Mouse (Mus musculus) kidney, postnatal 36 days (tissue): ENCODE results near the gene Olfr193.
"Not testable (repeated sequence)": the region's sequence is repeated elsewhere in the genome, so short reads cannot be mapped to it uniquely, and the experiment has no call there.

ENCODE experiments used
- DNase-seq, 2 experiments: peaks; one replicate each; pipeline ENCODE4 v3.0.0; 2021 to 2022; ENCODE audit warnings: mixed read lengths in 2 of 2

Gene Olfr193

GRCm38 (mm10) chr16:59111781-59112180, at the start of gene Olfr193:
Olfr193 (minus strand) TSS chr16:59111881.
- no peak for DNase-seq

- DNase-seq, result no peak
Measured at GRCm38 (mm10) chr16:59151996-59152395, 40.3 kb upstream of the Olfr193 start.

GRCm38 (mm10) chr16:59146746-59147145, 35.1 kb upstream of the Olfr193 start, which contains the start of gene Olfr195:
Olfr195 (plus strand) TSS chr16:59147046.
- no peak for DNase-seq

GRCm38 (mm10) chr16:59141105-59141504, 29.4 kb upstream of the Olfr193 start:
- DNase-seq, result peak in 1 of 2 experiments; percentile 0

- DNase-seq, result no peak
Measured at GRCm38 (mm10) chr16:59130740-59131139, 19.1 kb upstream of the Olfr193 start.

GRCm38 (mm10) chr16:59120969-59121368, 9.3 kb upstream of the Olfr193 start, which contains the start of gene Olfr194:
Olfr194 (minus strand) TSS chr16:59121069.
- DNase-seq, result no peak

- DNase-seq, result not testable (repeated sequence)
Measured at GRCm38 (mm10) chr16:59108522-59108921, 3.2 kb downstream of the Olfr193 start.

- DNase-seq, result no peak
Measured at GRCm38 (mm10) chr16:59105312-59105711, 6.4 kb downstream of the Olfr193 start.

- DNase-seq, result not testable (repeated sequence)
Measured at GRCm38 (mm10) chr16:59089722-59090121, 22.0 kb downstream of the Olfr193 start, which contains the start of gene Olfr191. Olfr191 (minus strand) TSS chr16:59089822.

GRCm38 (mm10) chr16:59081113-59081512, 30.6 kb downstream of the Olfr193 start:
- DNase-seq, result not testable (repeated sequence)

- no peak for DNase-seq
Measured at GRCm38 (mm10) chr16:59077905-59078304, 33.8 kb downstream of the Olfr193 start, which contains the start of gene Olfr190. Olfr190 (minus strand) TSS chr16:59078005.

GRCm38 (mm10) chr16:59073520-59073919, 38.2 kb downstream of the Olfr193 start:
- DNase-seq, result no peak

GRCm38 (mm10) chr16:59071755-59072154, 39.9 kb downstream of the Olfr193 start:
- DNase-seq, result no peak

GRCm38 (mm10) chr16:59062411-59062810, 49.3 kb downstream of the Olfr193 start:
- not testable (repeated sequence) for DNase-seq
